Mouse (Mus musculus) lung, embryonic 15.5 days (tissue): ENCODE measurements around the gene Ugt2b35. TPM values are rescaled to one million over a fixed set of nuclear protein-coding genes. Genes with fewer than 3 reads are reported as not detected.
"Not testable (repeated sequence)": the region's sequence is repeated elsewhere in the genome, so short reads cannot be mapped to it uniquely, and the experiment has no call there.

Source experiments
- ATAC-seq: fragments of 200-750 bp; cut with Nextera tagmentation; 2 replicates; pipeline ENCODE4 v1.8.0; 2017; ENCODE audit warnings: moderate number of reproducible peaks, borderline replicate concordance; ENCODE audit not compliant: low FRiP score, low TSS enrichment; ENCODE audit errors: extremely low read depth
- H3K27ac ChIP-seq: fragments of 300-500 bp; sonication (generic); 2 replicates; pipeline ENCODE4 v1.5.1; 2015; ENCODE audit warnings: moderate library complexity, mild to moderate bottlenecking, inconsistent platforms
- H3K27me3 ChIP-seq: fragments of 300-500 bp; sonication (generic); 2 replicates; pipeline ENCODE4 v1.6.1; 2015; ENCODE audit warnings: inconsistent platforms
- H3K36me3 ChIP-seq: fragments of 300-500 bp; sonication (generic); 2 replicates; pipeline ENCODE4 v1.6.1; 2015; ENCODE audit warnings: inconsistent platforms
- H3K4me1 ChIP-seq: fragments of 300-500 bp; sonication (generic); 2 replicates; pipeline ENCODE4 v1.6.1; 2015; ENCODE audit warnings: inconsistent platforms
- H3K4me2 ChIP-seq: fragments of 300-500 bp; sonication (generic); 2 replicates; pipeline ENCODE4 v1.6.1; 2015; ENCODE audit warnings: inconsistent platforms, mild to moderate bottlenecking, moderate library complexity
- H3K4me3 ChIP-seq: fragments of 300-500 bp; sonication (generic); 2 replicates; pipeline ENCODE4 v1.5.1; 2015; ENCODE audit warnings: mild to moderate bottlenecking, inconsistent platforms
- H3K9ac ChIP-seq: fragments of 300-500 bp; sonication (generic); 2 replicates; pipeline ENCODE4 v1.6.1; 2015; ENCODE audit warnings: inconsistent platforms
- H3K9me3 ChIP-seq: fragments of 300-500 bp; sonication (generic); 2 replicates; pipeline ENCODE4 v1.6.1; 2016; ENCODE audit warnings: inconsistent platforms
- WGBS: fragments of 180-500 bp; shearing (Covaris S2); methylation state at CpG from one replicate; pipeline ENCODE4 v1.1.7; 2015; 5-methylcytosine and 5-hydroxymethylcytosine counted together
- polyA plus RNA-seq: library from polyadenylated mRNA; unstranded; fragments of >200 nt; fragmentation: Nextera tagmentation; extraction: Ambion mirVana; gene quantifications from 2 replicates; pipeline ENCODE4 v1.2.1, GENCODE M21; 2015

Gene Ugt2b35
- polyA plus RNA-seq, result not detected in 2 replicates

GRCm38 (mm10) chr5:87000395-87001073 is at the start of gene Ugt2b35:
Ugt2b35 (plus strand) TSS chr5:87000860.
- WGBS, result 49% methylated on average over 4 of the region's 4 CpGs
- Histone ChIP-seq H3K9me3 (no peaks in the 10 kb centered on the region), H3K36me3 (no peaks in the 10 kb centered on the region), H3K27ac (no peak within 1 kb of the TSS), H3K4me1 (no peaks in the 10 kb centered on the region), H3K27me3 (no peaks in the 10 kb centered on the region), H3K4me2 (no peak within 1 kb of the TSS), H3K9ac (no peak within 1 kb of the TSS), H3K4me3 (no peak within 1 kb of the TSS)
- no peak for ATAC-seq

GRCm38 (mm10) chr5:86960504-86960903 is 40.2 kb upstream of the Ugt2b35 start:
- no peak overlapping the region for H3K9ac ChIP-seq
- no peaks in the 10 kb centered on the region for H3K27me3 ChIP-seq
- H3K27ac ChIP-seq, result no peak overlapping the region
- no peaks in the 10 kb centered on the region for H3K4me1 ChIP-seq
- no peak overlapping the region for H3K4me2 ChIP-seq
- H3K4me3 ChIP-seq, result no peak overlapping the region
- H3K36me3 ChIP-seq, result no peaks in the 10 kb centered on the region
- 70% methylated on average over 3 of the region's 3 CpGs for WGBS
- no peaks in the 10 kb centered on the region for H3K9me3 ChIP-seq
- ATAC-seq, result no peak

DNA sequence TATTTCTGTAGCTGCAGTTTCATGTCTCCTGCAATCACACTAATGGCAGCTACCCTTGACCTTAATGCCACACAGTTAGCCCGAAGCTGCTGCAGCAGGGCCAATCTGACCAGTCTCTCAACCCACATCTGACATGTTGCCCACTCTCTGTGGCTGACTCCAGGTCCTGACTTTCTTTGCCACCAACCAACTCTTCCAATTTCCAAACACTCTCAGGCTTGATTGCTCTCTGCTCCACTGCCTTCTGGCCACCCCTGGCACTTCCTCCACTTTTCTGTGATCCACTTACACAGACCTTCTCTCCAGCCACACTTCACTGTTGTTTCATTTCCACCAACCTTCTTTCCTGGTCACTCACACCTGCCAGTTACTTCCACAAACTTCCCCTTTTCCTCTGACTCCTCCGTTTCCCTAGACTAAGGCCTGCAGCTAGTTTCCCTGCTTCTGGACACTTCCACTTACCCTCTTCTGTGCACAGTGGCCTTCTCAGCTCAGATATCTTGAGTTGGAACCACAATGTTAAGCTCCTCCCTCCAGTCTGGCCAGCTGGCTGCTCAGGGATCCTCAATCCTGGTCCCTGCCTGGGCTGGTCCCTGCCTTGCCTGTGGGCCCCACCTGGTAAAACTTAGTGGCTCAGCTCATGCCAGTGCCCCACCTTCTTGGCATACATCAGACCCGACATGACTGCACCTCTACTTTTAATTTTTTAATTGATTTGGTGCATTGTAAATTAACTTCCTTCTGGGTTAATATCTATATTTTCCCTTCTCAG is 38.9 kb upstream of the Ugt2b35 start:
- ATAC-seq, result no peak
- Histone ChIP-seq H3K9me3 (no peaks in the 10 kb centered on the region), H3K27me3 (no peaks in the 10 kb centered on the region), H3K9ac (no peak overlapping the region), H3K4me1 (no peaks in the 10 kb centered on the region), H3K4me2 (no peak overlapping the region), H3K36me3 (no peaks in the 10 kb centered on the region), H3K27ac (no peak overlapping the region), H3K4me3 (no peak overlapping the region)
- WGBS, result 64% methylated on average over 3 of the region's 3 CpGs

GRCm38 (mm10) chr5:86962849-86963248 is 37.8 kb upstream of the Ugt2b35 start:
- not testable (repeated sequence) for H3K27ac ChIP-seq, H3K36me3 ChIP-seq, H3K4me1 ChIP-seq, ATAC-seq, H3K9me3 ChIP-seq, H3K9ac ChIP-seq, H3K4me3 ChIP-seq, H3K4me2 ChIP-seq, H3K27me3 ChIP-seq
- WGBS, result 53% methylated on average over 1 of the region's 1 CpGs

- not testable (repeated sequence) for H3K9me3 ChIP-seq, ATAC-seq, H3K27me3 ChIP-seq, H3K36me3 ChIP-seq, H3K9ac ChIP-seq, H3K4me1 ChIP-seq, H3K4me2 ChIP-seq, H3K4me3 ChIP-seq, H3K27ac ChIP-seq
- WGBS, result 83% methylated on average over 5 of the region's 5 CpGs
Measured at GRCm38 (mm10) chr5:86967271-86967670, 33.4 kb upstream of the Ugt2b35 start.

DNA sequence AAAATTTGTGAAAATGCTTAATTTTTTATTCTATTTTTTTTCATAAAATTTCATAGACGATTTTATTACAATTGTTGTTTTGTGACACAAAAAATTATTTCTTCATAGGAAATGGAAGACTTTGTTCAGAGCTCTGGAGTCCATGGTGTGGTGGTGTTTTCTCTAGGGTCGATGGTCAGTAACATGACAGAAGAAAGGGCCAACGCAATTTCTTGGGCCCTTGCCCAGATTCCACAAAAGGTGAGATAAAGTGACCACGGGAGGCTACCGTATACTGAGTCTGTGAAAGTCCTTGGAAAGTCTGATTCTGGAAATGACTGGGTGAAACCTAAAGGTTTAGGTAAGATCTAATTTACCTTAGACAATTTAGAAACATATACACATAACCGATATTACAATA is 4.1 kb downstream of the Ugt2b35 start:
- Histone ChIP-seq H3K9me3 (no peaks in the 10 kb centered on the region), H3K27ac (no peak overlapping the region), H3K27me3 (no peaks in the 10 kb centered on the region), H3K9ac (no peak overlapping the region), H3K4me2 (no peak overlapping the region), H3K36me3 (no peaks in the 10 kb centered on the region), H3K4me3 (no peak overlapping the region), H3K4me1 (no peaks in the 10 kb centered on the region)
- no peak for ATAC-seq
- WGBS, result 69% methylated on average over 6 of the region's 6 CpGs

- no peak for ATAC-seq
- no peaks in the 10 kb centered on the region for H3K36me3 ChIP-seq
- H3K27me3 ChIP-seq, result no peaks in the 10 kb centered on the region
- WGBS, result 64% methylated on average over 3 of the region's 3 CpGs
- H3K4me2 ChIP-seq, result no peak overlapping the region
- no peak overlapping the region for H3K4me3 ChIP-seq
- H3K27ac ChIP-seq, result no peak overlapping the region
- H3K9ac ChIP-seq, result no peak overlapping the region
- no peaks in the 10 kb centered on the region for H3K9me3 ChIP-seq
- H3K4me1 ChIP-seq, result no peaks in the 10 kb centered on the region
Measured at GRCm38 (mm10) chr5:87015477-87015876, 14.8 kb downstream of the Ugt2b35 start.

DNA sequence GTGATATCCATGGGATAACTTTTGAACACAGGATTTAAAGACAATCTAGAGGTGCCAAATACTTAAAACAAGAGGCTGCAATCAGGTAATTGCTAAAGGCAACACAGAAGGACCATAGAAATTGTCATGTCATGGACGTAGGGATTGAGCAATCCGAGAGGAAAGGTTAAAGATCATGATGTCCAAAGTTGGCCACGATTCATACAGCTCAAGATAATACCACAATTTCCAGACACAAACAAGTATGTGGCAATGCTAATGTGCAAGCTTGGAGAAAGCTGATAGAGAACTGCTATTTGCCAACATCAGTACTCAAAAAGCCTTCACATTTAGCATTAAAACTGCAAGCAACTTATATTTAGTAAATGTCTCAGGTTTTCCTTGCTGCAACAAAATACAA is 26.7 kb downstream of the Ugt2b35 start:
- no peaks in the 10 kb centered on the region for H3K36me3 ChIP-seq
- no peaks in the 10 kb centered on the region for H3K27me3 ChIP-seq
- ATAC-seq, result no peak
- no peak overlapping the region for H3K9ac ChIP-seq
- H3K4me3 ChIP-seq, result no peak overlapping the region
- H3K9me3 ChIP-seq, result no peaks in the 10 kb centered on the region
- no peak overlapping the region for H3K27ac ChIP-seq
- H3K4me2 ChIP-seq, result no peak overlapping the region
- WGBS, result 67% methylated on average over 3 of the region's 3 CpGs
- no peaks in the 10 kb centered on the region for H3K4me1 ChIP-seq

DNA sequence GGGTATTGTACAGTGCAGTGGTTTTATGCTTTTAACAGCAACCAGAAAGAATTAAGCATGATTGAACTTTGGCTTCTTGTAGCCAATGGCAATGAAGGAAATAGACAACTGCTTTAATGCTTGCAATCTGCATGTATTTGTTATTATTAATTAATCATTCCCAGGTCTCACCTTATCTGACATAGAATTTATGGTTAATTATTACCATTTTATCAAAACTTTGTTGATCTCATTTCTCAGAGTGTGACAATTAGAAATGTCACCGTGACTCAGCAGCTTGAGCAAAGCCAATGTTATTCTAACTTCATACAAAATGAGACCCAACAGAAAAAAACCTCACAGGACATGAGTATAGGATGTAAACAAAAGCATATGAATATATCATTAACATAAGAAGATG is 30.0 kb downstream of the Ugt2b35 start:
- Histone ChIP-seq H3K27ac (no peak overlapping the region), H3K9ac (no peak overlapping the region), H3K27me3 (no peaks in the 10 kb centered on the region), H3K4me2 (no peak overlapping the region), H3K4me3 (no peak overlapping the region), H3K4me1 (no peaks in the 10 kb centered on the region), H3K36me3 (no peaks in the 10 kb centered on the region), H3K9me3 (no peaks in the 10 kb centered on the region)
- no peak for ATAC-seq
- WGBS, result 88% methylated on average over 1 of the region's 1 CpGs

Other genes starting within 250 kb of the Ugt2b35 start
- gene Ythdc1, start 196.6 kb upstream of the Ugt2b35 start, polyA plus RNA-seq, result 37.0 and 38.3 TPM in 2 replicates
- gene Ugt2b34, start 93.9 kb upstream of the Ugt2b35 start, polyA plus RNA-seq, result 0.20 and 0.39 TPM in 2 replicates
- gene Ugt2b1, start 74.3 kb upstream of the Ugt2b35 start, polyA plus RNA-seq, result not detected in 2 replicates
- gene Ugt2b36, start 91.7 kb downstream of the Ugt2b35 start, polyA plus RNA-seq, result 0.24 TPM in 1 of 2 replicates, not detected in the other
- gene Ugt2b5, start 139.5 kb downstream of the Ugt2b35 start, polyA plus RNA-seq, result 0.28 TPM in 1 of 2 replicates, not detected in the other